Mouse (Mus musculus) forebrain, embryonic 12.5 days (tissue): ENCODE data around the gene Olfr228. TPM values are rescaled to one million over a fixed set of nuclear protein-coding genes. Genes with fewer than 3 reads are reported as not detected.
A peak's percentile ranks its signal among the peaks of the same experiment; 100 is the strongest.
"Not testable (repeated sequence)": the region's sequence is repeated elsewhere in the genome, so short reads cannot be mapped to it uniquely, and the experiment has no call there.

Experiments
- ATAC-seq: fragments of 200-750 bp; cut with Nextera tagmentation; 2 replicates; pipeline ENCODE4 v1.8.0; 2017; ENCODE audit warnings: moderate TSS enrichment; ENCODE audit not compliant: low FRiP score
- H3K27ac ChIP-seq: fragments of 300-500 bp; sonication (generic); 2 replicates; pipeline ENCODE4 v1.5.1; 2016; ENCODE audit warnings: mild to moderate bottlenecking
- H3K27me3 ChIP-seq: fragments of 300-500 bp; sonication (generic); 2 replicates; pipeline ENCODE4 v1.6.1; 2016; ENCODE audit warnings: mild to moderate bottlenecking
- H3K36me3 ChIP-seq: fragments of 300-500 bp; sonication (generic); replicated peaks from 2 replicates; pipeline ENCODE4 v1.6.1; 2016; ENCODE audit warnings: mild to moderate bottlenecking
- H3K4me1 ChIP-seq: fragments of 300-500 bp; sonication (generic); 2 replicates; pipeline ENCODE4 v1.6.1; 2016
- H3K4me2 ChIP-seq: fragments of 300-500 bp; sonication (generic); 2 replicates; pipeline ENCODE4 v1.6.1; 2016; ENCODE audit warnings: mild to moderate bottlenecking, moderate library complexity
- H3K4me3 ChIP-seq: fragments of 300-500 bp; sonication (generic); replicated peaks from 2 replicates; pipeline ENCODE4 v1.5.1; 2016; ENCODE audit warnings: mild to moderate bottlenecking
- H3K9ac ChIP-seq: fragments of 300-500 bp; sonication (generic); 2 replicates; pipeline ENCODE4 v1.6.1; 2016; ENCODE audit warnings: mild to moderate bottlenecking
- H3K9me3 ChIP-seq: fragments of 300-500 bp; sonication (generic); 2 replicates; pipeline ENCODE4 v1.6.1; 2016
- WGBS: fragments of 180-500 bp; shearing (Covaris S2); methylation state at CpG from one replicate; pipeline ENCODE4 v1.1.7; 2016; 5-methylcytosine and 5-hydroxymethylcytosine counted together
- polyA plus RNA-seq: library from polyadenylated mRNA; unstranded; fragments of >200 nt; fragmentation: Nextera tagmentation; extraction: Ambion mirVana; gene quantifications from 2 replicates; pipeline ENCODE4 v1.2.1, GENCODE M21; 2016

Gene Olfr228
- not detected in 2 replicates for polyA plus RNA-seq

- no peak within 1 kb of the TSS for H3K4me3 ChIP-seq
- no peaks in the 10 kb centered on the region for H3K9me3 ChIP-seq
- WGBS = 35% methylated on average over 1 of the region's 1 CpGs
- no peak within 1 kb of the TSS for H3K4me2 ChIP-seq
- no peaks in the 10 kb centered on the region for H3K27me3 ChIP-seq
- no peak within 1 kb of the TSS for H3K27ac ChIP-seq
- no peak for ATAC-seq
- no peak within 1 kb of the TSS for H3K9ac ChIP-seq
- no peaks in the 10 kb centered on the region for H3K36me3 ChIP-seq
- H3K4me1 ChIP-seq = no peaks in the 10 kb centered on the region
Measured at GRCm38 (mm10) chr2:86487286-86487685, at the start of gene Olfr228. TSS of gene Olfr228 (minus strand) at chr2:86487386.

DNA sequence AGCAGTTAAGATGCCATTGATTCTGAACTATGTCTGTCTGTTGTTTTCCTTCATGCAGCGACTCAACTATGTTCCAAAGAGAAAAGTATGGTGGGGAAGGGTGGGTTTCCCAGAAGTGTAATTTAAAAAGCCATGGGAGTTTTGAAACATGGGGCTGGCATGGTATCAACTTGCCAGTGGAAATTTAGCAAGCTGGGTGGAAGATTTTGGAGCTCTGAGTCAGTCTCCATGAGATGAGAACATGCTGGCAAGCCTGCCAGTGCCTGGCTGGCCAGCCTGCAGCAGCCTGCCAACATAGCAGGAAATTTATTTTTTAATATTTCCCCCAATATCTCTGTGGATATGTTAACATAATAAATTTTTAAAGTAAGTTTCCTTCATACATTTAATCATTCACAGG, 43.8 kb upstream of the Olfr228 start:
- Histone ChIP-seq H3K36me3 (no peaks in the 10 kb centered on the region), H3K27me3 (no peaks in the 10 kb centered on the region), H3K4me1 (no peaks in the 10 kb centered on the region), H3K4me2 (no peak overlapping the region), H3K9me3 (no peaks in the 10 kb centered on the region), H3K4me3 (no peak overlapping the region), H3K27ac (no peak overlapping the region), H3K9ac (no peak overlapping the region)
- no peak for ATAC-seq
- 67% methylated on average over 1 of the region's 1 CpGs for WGBS

GRCm38 (mm10) chr2:86508161-86508560, 21.0 kb upstream of the Olfr228 start, which contains the start of gene Olfr1076:
TSS of gene Olfr1076 (plus strand) at chr2:86508461.
- Histone ChIP-seq H3K36me3 (no peaks in the 10 kb centered on the region), H3K9ac (no peak within 1 kb of the TSS), H3K4me1 (no peaks in the 10 kb centered on the region), H3K27ac (no peak within 1 kb of the TSS), H3K4me2 (no peak within 1 kb of the TSS), H3K27me3 (no peaks in the 10 kb centered on the region), H3K9me3 (no peaks in the 10 kb centered on the region), H3K4me3 (no peak within 1 kb of the TSS)
- no peak for ATAC-seq
- WGBS = 70% methylated on average over 1 of the region's 1 CpGs

- Histone ChIP-seq H3K27me3 (no peaks in the 10 kb centered on the region), H3K9me3 (no peaks in the 10 kb centered on the region), H3K4me3 (no peak overlapping the region), H3K27ac (no peak overlapping the region), H3K4me2 (no peak overlapping the region), H3K9ac (no peak overlapping the region), H3K4me1 (no peaks in the 10 kb centered on the region), H3K36me3 (no peaks in the 10 kb centered on the region)
- WGBS = 41% methylated on average over 10 of the region's 10 CpGs
- peak; percentile 83 for ATAC-seq
Measured at GRCm38 (mm10) chr2:86464442-86465109, 22.6 kb downstream of the Olfr228 start.

GRCm38 (mm10) chr2:86460434-86460833, 26.8 kb downstream of the Olfr228 start:
- no peak for ATAC-seq
- H3K4me3 ChIP-seq = no peak overlapping the region
- no peak overlapping the region for H3K27ac ChIP-seq
- H3K27me3 ChIP-seq = no peaks in the 10 kb centered on the region
- no peaks in the 10 kb centered on the region for H3K4me1 ChIP-seq
- H3K36me3 ChIP-seq = no peaks in the 10 kb centered on the region
- H3K9me3 ChIP-seq = no peaks in the 10 kb centered on the region
- 74% methylated on average over 1 of the region's 1 CpGs for WGBS
- no peak overlapping the region for H3K9ac ChIP-seq
- H3K4me2 ChIP-seq = no peak overlapping the region

DNA sequence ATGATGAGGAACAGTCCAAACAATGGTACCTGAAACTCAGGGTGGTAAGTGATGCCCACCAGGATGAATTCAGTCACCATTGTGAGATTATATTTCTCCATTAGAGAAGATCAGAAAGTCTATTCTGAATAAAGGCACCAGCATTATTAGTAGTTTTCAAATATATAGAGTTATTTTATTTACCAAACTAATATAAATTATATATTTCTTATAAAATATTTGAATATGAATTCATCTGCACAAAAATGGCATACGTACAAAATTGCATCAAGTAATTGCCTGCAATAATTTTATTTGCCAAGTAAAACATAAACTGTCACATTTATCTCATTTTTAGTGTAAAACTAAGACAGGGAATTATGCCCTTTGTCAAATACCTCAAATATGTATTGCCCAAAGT, 31.0 kb downstream of the Olfr228 start, which contains the start of gene Olfr1066:
Olfr1066 (minus strand) TSS at position 101 of the 400 bp plus-strand sequence.
- Histone ChIP-seq H3K36me3 (no peaks in the 10 kb centered on the region), H3K4me2 (no peak within 1 kb of the TSS), H3K4me3 (no peak within 1 kb of the TSS), H3K4me1 (no peaks in the 10 kb centered on the region), H3K9me3 (no peaks in the 10 kb centered on the region), H3K9ac (no peak within 1 kb of the TSS), H3K27me3 (no peaks in the 10 kb centered on the region), H3K27ac (no peak within 1 kb of the TSS)
- WGBS = 78% methylated on average over 1 of the region's 1 CpGs
- no peak for ATAC-seq

GRCm38 (mm10) chr2:86450491-86450890, 36.7 kb downstream of the Olfr228 start, which contains the start of gene Olfr1065:
TSS of gene Olfr1065 (minus strand) at chr2:86450591.
- H3K4me1 ChIP-seq, H3K9me3 ChIP-seq, H3K36me3 ChIP-seq, H3K4me3 ChIP-seq, H3K4me2 ChIP-seq, ATAC-seq, H3K27ac ChIP-seq, H3K9ac ChIP-seq, H3K27me3 ChIP-seq: not testable (repeated sequence)
- WGBS = 78% methylated on average over 1 of the region's 1 CpGs

DNA sequence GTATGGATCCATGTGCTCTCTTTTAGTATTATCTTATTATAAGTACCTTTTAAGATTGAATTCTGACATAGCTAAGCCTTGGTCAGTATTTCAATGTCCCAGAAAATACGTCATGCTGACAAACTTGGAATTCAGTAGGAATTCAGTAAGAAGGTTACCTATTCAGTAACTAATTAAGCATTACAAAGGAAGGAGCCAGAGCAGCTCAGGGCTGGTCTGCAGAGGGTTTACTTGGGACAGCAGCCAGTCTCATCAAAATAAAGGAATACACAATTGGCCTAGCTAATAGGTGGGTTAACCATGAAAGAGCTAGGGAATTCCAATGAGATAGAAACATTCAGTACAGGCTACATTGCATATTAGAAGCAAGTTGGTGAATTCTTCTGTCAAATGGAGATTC, 45.1 kb downstream of the Olfr228 start:
- not testable (repeated sequence) for H3K27me3 ChIP-seq, H3K27ac ChIP-seq, H3K9me3 ChIP-seq, ATAC-seq, H3K4me2 ChIP-seq, H3K36me3 ChIP-seq, H3K4me3 ChIP-seq, H3K4me1 ChIP-seq, H3K9ac ChIP-seq
- WGBS = 66% methylated on average over 1 of the region's 1 CpGs

Other genes starting within 250 kb of the Olfr228 start
- gene Olfr1048, start 247.1 kb downstream of the Olfr228 start, polyA plus RNA-seq = not detected in 2 replicates
- gene Olfr1049, start 229.1 kb downstream of the Olfr228 start, polyA plus RNA-seq = not detected in 2 replicates
- gene Olfr1051, start 208.3 kb downstream of the Olfr228 start, polyA plus RNA-seq = not detected in 2 replicates
- gene Olfr1052, start 194.9 kb downstream of the Olfr228 start, polyA plus RNA-seq = not detected in 2 replicates
- gene Olfr1053, start 172.1 kb downstream of the Olfr228 start, polyA plus RNA-seq = not detected in 2 replicates
- gene Olfr1054, start 152.0 kb downstream of the Olfr228 start, polyA plus RNA-seq = not detected in 2 replicates
- not detected in 2 replicates for gene Olfr1055, start 137.1 kb downstream of the Olfr228 start, polyA plus RNA-seq
- not detected in 2 replicates for gene Olfr1056, start 124.9 kb downstream of the Olfr228 start, polyA plus RNA-seq
- gene Olfr1057, start 109.0 kb downstream of the Olfr228 start, polyA plus RNA-seq = not detected in 2 replicates
- not detected in 2 replicates for gene Olfr1058, start 98.8 kb downstream of the Olfr228 start, polyA plus RNA-seq
- not detected in 2 replicates for gene Olfr1061, start 73.3 kb downstream of the Olfr228 start, polyA plus RNA-seq
- gene Olfr1062, start 60.6 kb downstream of the Olfr228 start, polyA plus RNA-seq = not detected in 2 replicates
- not detected in 2 replicates for gene Olfr1065, start 36.8 kb downstream of the Olfr228 start, polyA plus RNA-seq
- not detected in 2 replicates for gene Olfr1066, start 31.1 kb downstream of the Olfr228 start, polyA plus RNA-seq
- not detected in 2 replicates for gene Olfr1076, start 21.1 kb upstream of the Olfr228 start, polyA plus RNA-seq
- gene Olfr1079, start 55.1 kb upstream of the Olfr228 start, polyA plus RNA-seq = not detected in 2 replicates
- gene Olfr1080, start 70.8 kb upstream of the Olfr228 start, polyA plus RNA-seq = not detected in 2 replicates
- not detected in 2 replicates for gene Olfr1082, start 111.6 kb upstream of the Olfr228 start, polyA plus RNA-seq
- not detected in 2 replicates for gene Olfr1084, start 152.3 kb upstream of the Olfr228 start, polyA plus RNA-seq
- gene Olfr1085, start 174.6 kb upstream of the Olfr228 start, polyA plus RNA-seq = not detected in 2 replicates
- not detected in 2 replicates for gene Olfr1086, start 192.7 kb upstream of the Olfr228 start, polyA plus RNA-seq
- gene Olfr1087, start 211.0 kb upstream of the Olfr228 start, polyA plus RNA-seq = not detected in 2 replicates
- not detected in 2 replicates for gene Olfr1089, start 246.3 kb upstream of the Olfr228 start, polyA plus RNA-seq